Mouse (Mus musculus): ENCODE measurements around the gene Cutc. TPM values are rescaled to one million over a fixed set of nuclear protein-coding genes. Genes with fewer than 3 reads are reported as not detected.

The Cutc gene
- total RNA-seq, 1 experiment, result 3.8 TPM

- H3K27ac ChIP-seq (ENCODE audit: insufficient read depth, low read depth, low read length, poor library complexity, severe bottlenecking), result no peak overlapping the region
- H3K4me3 ChIP-seq (ENCODE audit: insufficient read depth in 1 of 2, low read depth in 1 of 2, low read length in 2 of 2, poor library complexity in 1 of 2, severe bottlenecking in 1 of 2), result no peak overlapping the region
- H3K4me1 ChIP-seq (ENCODE audit: control insufficient read depth in 2 of 2, insufficient read depth in 2 of 2, low read length in 2 of 2, poor library complexity in 1 of 2), result no peaks in the 10 kb centered on the region
- TF ChIP-seq ZC3H11A (IDR thresholded peaks at IDR 0.05; ENCODE audit: borderline replicate concordance, low read depth, low read length) (no peak), HCFC1 (IDR thresholded peaks at IDR 0.05; ENCODE audit: borderline replicate concordance, insufficient read depth, low read length) (no peak), MAFK (IDR thresholded peaks at IDR 0.05; ENCODE audit: insufficient read depth, low read depth, low read length) (no peak), CHD2 (IDR thresholded peaks at IDR 0.05; ENCODE audit: low read depth, low read length) (no peak), ZNF384 (IDR thresholded peaks at IDR 0.05; ENCODE audit: low read depth, low read length) (no peak)
- DNase-seq (ENCODE audit: low read depth, low spot score), result no peak
- H3K36me3 ChIP-seq (ENCODE audit: control insufficient read depth, insufficient read depth, low read length, poor library complexity, severe bottlenecking), result no peaks in the 10 kb centered on the region
- H3K9ac ChIP-seq (ENCODE audit: insufficient read depth, low read depth, low read length, poor library complexity, severe bottlenecking), result no peak overlapping the region
- in situ Hi-C loops (cut with MboI; ENCODE audit: low sequenced_read_pairs in 2 of 2, unreplicated experiment in 2 of 2), result no loop called here
- H3K9me3 ChIP-seq (ENCODE audit: control insufficient read depth, insufficient read depth, low read depth, low read length), result no peaks in the 10 kb centered on the region
These were observed 33.6 kb downstream of the Cutc start for GRCm38 (mm10) chr19:43786249-43787026.

GRCm38 (mm10) chr19:43789817-43790216 lies 37.0 kb downstream of the Cutc start:
- DNase-seq (ENCODE audit: low read depth, low spot score), result no peak
- TF ChIP-seq MAFK (IDR thresholded peaks at IDR 0.05; ENCODE audit: insufficient read depth, low read depth, low read length) (no peak), HCFC1 (IDR thresholded peaks at IDR 0.05; ENCODE audit: borderline replicate concordance, insufficient read depth, low read length) (no peak), CHD2 (IDR thresholded peaks at IDR 0.05; ENCODE audit: low read depth, low read length) (no peak), ZC3H11A (IDR thresholded peaks at IDR 0.05; ENCODE audit: borderline replicate concordance, low read depth, low read length) (no peak), ZNF384 (IDR thresholded peaks at IDR 0.05; ENCODE audit: low read depth, low read length) (no peak)
- Histone ChIP-seq H3K4me1 (ENCODE audit: control insufficient read depth in 2 of 2, insufficient read depth in 2 of 2, low read length in 2 of 2, poor library complexity in 1 of 2) (no peaks in the 10 kb centered on the region), H3K36me3 (ENCODE audit: control insufficient read depth, insufficient read depth, low read length, poor library complexity, severe bottlenecking) (no peaks in the 10 kb centered on the region), H3K27ac (ENCODE audit: insufficient read depth, low read depth, low read length, poor library complexity, severe bottlenecking) (no peak overlapping the region), H3K9me3 (ENCODE audit: control insufficient read depth, insufficient read depth, low read depth, low read length) (no peaks in the 10 kb centered on the region), H3K4me3 (ENCODE audit: insufficient read depth in 1 of 2, low read depth in 1 of 2, low read length in 2 of 2, poor library complexity in 1 of 2, severe bottlenecking in 1 of 2) (no peak overlapping the region), H3K9ac (ENCODE audit: insufficient read depth, low read depth, low read length, poor library complexity, severe bottlenecking) (no peak overlapping the region)
- in situ Hi-C loops (cut with MboI; ENCODE audit: low sequenced_read_pairs in 2 of 2, unreplicated experiment in 2 of 2), result no loop called here

GRCm38 (mm10) chr19:43792537-43792936 lies 39.7 kb downstream of the Cutc start:
- Histone ChIP-seq H3K36me3 (ENCODE audit: control insufficient read depth, insufficient read depth, low read length, poor library complexity, severe bottlenecking) (no peaks in the 10 kb centered on the region), H3K4me3 (ENCODE audit: insufficient read depth in 1 of 2, low read depth in 1 of 2, low read length in 2 of 2, poor library complexity in 1 of 2, severe bottlenecking in 1 of 2) (no peak overlapping the region), H3K9ac (ENCODE audit: insufficient read depth, low read depth, low read length, poor library complexity, severe bottlenecking) (no peak overlapping the region), H3K9me3 (ENCODE audit: control insufficient read depth, insufficient read depth, low read depth, low read length) (no peaks in the 10 kb centered on the region), H3K4me1 (ENCODE audit: control insufficient read depth in 2 of 2, insufficient read depth in 2 of 2, low read length in 2 of 2, poor library complexity in 1 of 2) (no peaks in the 10 kb centered on the region), H3K27ac (ENCODE audit: insufficient read depth, low read depth, low read length, poor library complexity, severe bottlenecking) (no peak overlapping the region)
- TF ChIP-seq CHD2 (IDR thresholded peaks at IDR 0.05; ENCODE audit: low read depth, low read length), result no peak
- TF ChIP-seq MAFK (IDR thresholded peaks at IDR 0.05; ENCODE audit: insufficient read depth, low read depth, low read length), result no peak
- TF ChIP-seq HCFC1 (IDR thresholded peaks at IDR 0.05; ENCODE audit: borderline replicate concordance, insufficient read depth, low read length), result no peak
- no peak for DNase-seq (ENCODE audit: low read depth, low spot score)
- in situ Hi-C loops (cut with MboI; ENCODE audit: low sequenced_read_pairs in 2 of 2, unreplicated experiment in 2 of 2), result no loop called here

GRCm38 (mm10) chr19:43793951-43794350 lies 41.2 kb downstream of the Cutc start:
- DNase-seq (ENCODE audit: low read depth, low spot score), result no peak
- Histone ChIP-seq H3K4me1 (ENCODE audit: control insufficient read depth in 2 of 2, insufficient read depth in 2 of 2, low read length in 2 of 2, poor library complexity in 1 of 2) (no peaks in the 10 kb centered on the region), H3K36me3 (ENCODE audit: control insufficient read depth, insufficient read depth, low read length, poor library complexity, severe bottlenecking) (no peaks in the 10 kb centered on the region), H3K9ac (ENCODE audit: insufficient read depth, low read depth, low read length, poor library complexity, severe bottlenecking) (no peak overlapping the region), H3K4me3 (ENCODE audit: insufficient read depth in 1 of 2, low read depth in 1 of 2, low read length in 2 of 2, poor library complexity in 1 of 2, severe bottlenecking in 1 of 2) (no peak overlapping the region), H3K9me3 (ENCODE audit: control insufficient read depth, insufficient read depth, low read depth, low read length) (no peaks in the 10 kb centered on the region), H3K27ac (ENCODE audit: insufficient read depth, low read depth, low read length, poor library complexity, severe bottlenecking) (no peak overlapping the region)
- in situ Hi-C loops (cut with MboI; ENCODE audit: low sequenced_read_pairs in 2 of 2, unreplicated experiment in 2 of 2), result no loop called here
- TF ChIP-seq HCFC1 (IDR thresholded peaks at IDR 0.05; ENCODE audit: borderline replicate concordance, insufficient read depth, low read length), result no peak
- TF ChIP-seq ZNF384 (IDR thresholded peaks at IDR 0.05; ENCODE audit: low read depth, low read length), result no peak
- no peak for TF ChIP-seq CHD2 (IDR thresholded peaks at IDR 0.05; ENCODE audit: low read depth, low read length)

GRCm38 (mm10) chr19:43795511-43795910 lies 42.7 kb downstream of the Cutc start:
- Histone ChIP-seq H3K9me3 (ENCODE audit: control insufficient read depth, insufficient read depth, low read depth, low read length) (no peaks in the 10 kb centered on the region), H3K4me3 (ENCODE audit: insufficient read depth in 1 of 2, low read depth in 1 of 2, low read length in 2 of 2, poor library complexity in 1 of 2, severe bottlenecking in 1 of 2) (no peak overlapping the region), H3K9ac (ENCODE audit: insufficient read depth, low read depth, low read length, poor library complexity, severe bottlenecking) (no peak overlapping the region), H3K4me1 (ENCODE audit: control insufficient read depth in 2 of 2, insufficient read depth in 2 of 2, low read length in 2 of 2, poor library complexity in 1 of 2) (no peaks in the 10 kb centered on the region), H3K36me3 (ENCODE audit: control insufficient read depth, insufficient read depth, low read length, poor library complexity, severe bottlenecking) (no peaks in the 10 kb centered on the region), H3K27ac (ENCODE audit: insufficient read depth, low read depth, low read length, poor library complexity, severe bottlenecking) (no peak overlapping the region)
- TF ChIP-seq MAFK (IDR thresholded peaks at IDR 0.05; ENCODE audit: insufficient read depth, low read depth, low read length), result no peak
- TF ChIP-seq HCFC1 (IDR thresholded peaks at IDR 0.05; ENCODE audit: borderline replicate concordance, insufficient read depth, low read length), result no peak
- TF ChIP-seq ZC3H11A (IDR thresholded peaks at IDR 0.05; ENCODE audit: borderline replicate concordance, low read depth, low read length), result no peak
- TF ChIP-seq CHD2 (IDR thresholded peaks at IDR 0.05; ENCODE audit: low read depth, low read length), result no peak
- no peak for TF ChIP-seq ZNF384 (IDR thresholded peaks at IDR 0.05; ENCODE audit: low read depth, low read length)
- in situ Hi-C loops (cut with MboI; ENCODE audit: low sequenced_read_pairs in 2 of 2, unreplicated experiment in 2 of 2), result no loop called here
- no peak for DNase-seq (ENCODE audit: low read depth, low spot score)

All from ES-E14 (cell line).